Mouse (Mus musculus) heart, embryonic 15.5 days (tissue): ENCODE data around the gene Ccni. TPM values are rescaled to one million over a fixed set of nuclear protein-coding genes. Genes with fewer than 3 reads are reported as not detected.

Experiments used
- ATAC-seq: fragments of 200-750 bp; cut with Nextera tagmentation; replicated peaks from 2 replicates; pipeline ENCODE4 v1.8.0; 2017; ENCODE audit warnings: low read depth, moderate TSS enrichment; ENCODE audit not compliant: insufficient number of reproducible peaks, insufficient read depth, low FRiP score
- H3K27ac ChIP-seq: fragments of 300-500 bp; sonication (generic); 2 replicates; pipeline ENCODE4 v1.5.1; 2015; ENCODE audit warnings: mild to moderate bottlenecking, inconsistent platforms
- H3K27me3 ChIP-seq: fragments of 300-500 bp; sonication (generic); 2 replicates; pipeline ENCODE4 v1.6.1; 2015; ENCODE audit warnings: inconsistent platforms
- H3K36me3 ChIP-seq: fragments of 300-500 bp; sonication (generic); 2 replicates; pipeline ENCODE4 v1.6.1; 2015; ENCODE audit warnings: mild to moderate bottlenecking, inconsistent platforms
- H3K4me1 ChIP-seq: fragments of 300-500 bp; sonication (generic); replicated peaks from 2 replicates; pipeline ENCODE4 v1.6.1; 2015; ENCODE audit warnings: inconsistent platforms
- H3K4me2 ChIP-seq: fragments of 300-500 bp; sonication (generic); 2 replicates; pipeline ENCODE4 v1.6.1; 2015; ENCODE audit warnings: inconsistent platforms, mild to moderate bottlenecking, moderate library complexity
- H3K4me3 ChIP-seq: fragments of 300-500 bp; sonication (generic); 2 replicates; pipeline ENCODE4 v1.5.1; 2015; ENCODE audit warnings: mild to moderate bottlenecking, inconsistent platforms
- H3K9ac ChIP-seq: fragments of 300-500 bp; sonication (generic); 2 replicates; pipeline ENCODE4 v1.6.1; 2015; ENCODE audit warnings: mild to moderate bottlenecking, inconsistent platforms
- H3K9me3 ChIP-seq: fragments of 300-500 bp; sonication (generic); replicated peaks from 2 replicates; pipeline ENCODE4 v1.6.1; 2016; ENCODE audit warnings: inconsistent platforms
- WGBS: fragments of 180-500 bp; shearing (Covaris S2); methylation state at CpG from one replicate; pipeline ENCODE4 v1.1.7; 2015; ENCODE audit warnings: mixed read lengths; 5-methylcytosine and 5-hydroxymethylcytosine counted together
- polyA plus RNA-seq: library from polyadenylated mRNA; unstranded; fragments of >200 nt; fragmentation: Nextera tagmentation; extraction: Ambion mirVana; gene quantifications from 2 replicates; pipeline ENCODE4 v1.2.1, GENCODE M21; 2015

Ccni gene
- polyA plus RNA-seq, 1 experiment from 2014 or later, result 90.3 TPM

DNA sequence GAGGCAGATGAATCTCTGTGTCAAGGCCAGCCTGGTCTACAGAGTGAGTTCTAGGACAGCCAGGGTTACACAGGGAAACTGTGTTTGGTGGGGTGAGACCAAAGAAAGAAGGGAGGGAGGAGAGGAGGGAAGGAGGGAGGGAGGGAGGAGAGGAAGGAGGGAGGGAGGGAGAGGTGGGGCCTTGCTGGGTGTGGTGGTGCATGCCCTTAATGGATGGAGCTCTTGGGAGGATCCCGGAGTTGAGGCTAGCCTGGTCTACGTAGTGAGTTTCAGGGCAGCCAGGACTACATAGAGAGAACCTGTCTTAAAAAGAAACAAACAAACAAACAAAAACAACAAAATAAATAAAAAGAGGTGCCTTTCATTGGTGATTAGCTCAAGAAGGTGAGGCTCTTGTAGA is 26.5 kb upstream of the Ccni start:
- 93% methylated on average over 2 of the region's 2 CpGs for WGBS
- H3K9me3 ChIP-seq, result no peaks in the 10 kb centered on the region
- no peaks in the 10 kb centered on the region for H3K27me3 ChIP-seq
- H3K4me1 ChIP-seq, result no peaks in the 10 kb centered on the region
- no peak for ATAC-seq
- H3K4me2 ChIP-seq, result no peak overlapping the region
- no peak overlapping the region for H3K27ac ChIP-seq
- no peak overlapping the region for H3K4me3 ChIP-seq
- H3K36me3 ChIP-seq, result no peaks in the 10 kb centered on the region
- H3K9ac ChIP-seq, result no peak overlapping the region

- no peak for ATAC-seq
- 68% methylated on average over 3 of the region's 3 CpGs for WGBS
Observed at GRCm38 (mm10) chr5:93231721-93232120, 25.4 kb upstream of the Ccni start.

DNA sequence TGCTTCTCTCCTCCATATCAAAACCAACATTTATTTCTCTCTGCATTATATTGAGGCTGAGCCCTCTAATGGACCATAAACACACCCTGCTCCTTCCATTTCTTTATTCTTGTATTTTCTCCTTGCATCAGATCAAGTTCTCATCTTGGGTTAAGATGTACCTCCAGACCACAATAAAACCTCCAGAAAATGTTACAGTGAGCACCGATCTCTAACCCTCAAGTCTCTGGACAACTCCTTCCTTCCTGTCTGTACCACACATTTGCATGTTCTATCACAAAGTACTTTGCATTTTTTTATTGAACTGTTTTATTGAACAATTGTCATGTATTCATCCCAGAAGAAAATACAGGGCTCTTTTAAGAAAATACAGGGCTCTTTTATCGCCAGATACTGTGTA is 23.2 kb upstream of the Ccni start:
- H3K36me3 ChIP-seq, result no peaks in the 10 kb centered on the region
- H3K4me3 ChIP-seq, result no peak overlapping the region
- H3K9ac ChIP-seq, result no peak overlapping the region
- ATAC-seq, result no peak
- H3K4me1 ChIP-seq, result no peaks in the 10 kb centered on the region
- H3K27me3 ChIP-seq, result no peaks in the 10 kb centered on the region
- H3K4me2 ChIP-seq, result no peak overlapping the region
- no peaks in the 10 kb centered on the region for H3K9me3 ChIP-seq
- no peak overlapping the region for H3K27ac ChIP-seq
- 78% methylated on average over 2 of the region's 2 CpGs for WGBS

More at GRCm38 (mm10) chr5:93231721-93232120, 25.4 kb upstream of the Ccni start:
- no peaks in the 10 kb centered on the region for H3K9me3 ChIP-seq
- no peaks in the 10 kb centered on the region for H3K27me3 ChIP-seq
- H3K27ac ChIP-seq, result no peak overlapping the region
- no peaks in the 10 kb centered on the region for H3K36me3 ChIP-seq
- no peaks in the 10 kb centered on the region for H3K4me1 ChIP-seq
- H3K4me2 ChIP-seq, result no peak overlapping the region
- H3K9ac ChIP-seq, result no peak overlapping the region
- no peak overlapping the region for H3K4me3 ChIP-seq

GRCm38 (mm10) chr5:93227157-93227556 is 20.9 kb upstream of the Ccni start:
- WGBS, result 63% methylated on average over 3 of the region's 3 CpGs
- Histone ChIP-seq H3K4me3 (no peak overlapping the region), H3K9ac (no peak overlapping the region), H3K4me2 (no peak overlapping the region), H3K36me3 (no peaks in the 10 kb centered on the region), H3K4me1 (no peaks in the 10 kb centered on the region), H3K27ac (no peak overlapping the region), H3K9me3 (no peaks in the 10 kb centered on the region), H3K27me3 (no peaks in the 10 kb centered on the region)
- no peak for ATAC-seq

GRCm38 (mm10) chr5:93224549-93224948 is 18.3 kb upstream of the Ccni start:
- Histone ChIP-seq H3K9ac (no peak overlapping the region), H3K9me3 (no peaks in the 10 kb centered on the region), H3K27ac (no peak overlapping the region), H3K4me3 (no peak overlapping the region), H3K4me1 (no peaks in the 10 kb centered on the region), H3K27me3 (no peaks in the 10 kb centered on the region), H3K4me2 (no peak overlapping the region), H3K36me3 (no peaks in the 10 kb centered on the region)
- ATAC-seq, result no peak
- WGBS, result 66% methylated on average over 2 of the region's 2 CpGs

GRCm38 (mm10) chr5:93221661-93222060 is 15.4 kb upstream of the Ccni start:
- 49% methylated on average over 3 of the region's 3 CpGs for WGBS
- Histone ChIP-seq H3K4me1 (no peaks in the 10 kb centered on the region), H3K27me3 (no peaks in the 10 kb centered on the region), H3K9ac (no peak overlapping the region), H3K4me3 (no peak overlapping the region), H3K36me3 (no peaks in the 10 kb centered on the region), H3K9me3 (no peaks in the 10 kb centered on the region), H3K4me2 (no peak overlapping the region), H3K27ac (no peak overlapping the region)
- no peak for ATAC-seq

DNA sequence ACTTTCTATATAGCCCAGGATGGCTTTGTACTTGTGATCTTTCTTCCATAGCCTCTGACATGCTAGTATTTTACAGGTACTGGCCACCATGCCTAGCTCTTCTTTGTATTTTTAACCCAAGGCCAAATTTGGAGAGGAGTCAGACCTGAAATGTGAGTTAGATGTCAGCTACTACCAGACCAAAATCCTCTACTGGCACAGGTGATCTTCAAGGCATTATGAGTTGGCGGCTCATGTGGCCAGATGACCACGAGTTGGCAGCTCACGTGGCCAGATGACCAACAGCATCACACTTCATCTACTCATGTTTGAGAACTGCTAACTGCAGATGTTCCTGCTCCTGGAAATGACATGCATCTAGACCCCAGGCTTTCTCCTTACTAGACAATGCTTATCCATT is 12.1 kb upstream of the Ccni start:
- ATAC-seq, result no peak
- H3K4me3 ChIP-seq, result no peak overlapping the region
- H3K9me3 ChIP-seq, result no peaks in the 10 kb centered on the region
- H3K27ac ChIP-seq, result no peak overlapping the region
- no peak overlapping the region for H3K4me2 ChIP-seq
- H3K36me3 ChIP-seq, result no peaks in the 10 kb centered on the region
- 80% methylated on average over 3 of the region's 3 CpGs for WGBS
- H3K27me3 ChIP-seq, result no peaks in the 10 kb centered on the region
- no peak overlapping the region for H3K9ac ChIP-seq
- no peaks in the 10 kb centered on the region for H3K4me1 ChIP-seq

DNA sequence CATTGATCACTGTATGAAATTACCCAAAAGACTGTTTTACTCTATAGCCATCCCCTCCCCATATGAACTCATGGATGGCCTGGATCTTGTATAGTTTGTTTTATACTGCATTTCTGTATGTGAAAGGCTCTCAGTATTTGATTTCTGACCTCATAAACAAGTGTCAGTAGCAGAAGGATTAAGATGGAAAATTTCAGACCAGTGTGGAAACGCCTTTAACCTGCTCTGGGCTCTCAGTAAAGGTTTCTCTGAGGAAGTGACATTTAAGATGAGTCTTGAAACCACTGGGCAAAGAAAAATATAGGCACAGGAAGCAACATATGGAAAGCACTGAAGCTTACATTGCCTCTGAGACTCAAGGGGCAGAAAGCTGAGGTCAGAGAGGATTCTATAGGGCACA is 1.3 kb upstream of the Ccni start:
- Histone ChIP-seq H3K9ac (no peak overlapping the region), H3K4me2 (peak overlapping the region; percentile 61), H3K36me3 (no peaks in the 10 kb centered on the region), H3K27ac (peak overlapping the region; percentile 94), H3K27me3 (no peaks in the 10 kb centered on the region), H3K9me3 (no peaks in the 10 kb centered on the region), H3K4me3 (no peak overlapping the region), H3K4me1 (peaks cover 19% of the 10 kb centered on the region)
- 74% methylated on average over 1 of the region's 1 CpGs for WGBS
- ATAC-seq, result no peak

GRCm38 (mm10) chr5:93207006-93207348 is 682 bp upstream of the Ccni start:
- no peak for ATAC-seq
- H3K36me3 ChIP-seq, result peaks cover 1% of the 10 kb centered on the region
- peaks cover 19% of the 10 kb centered on the region for H3K4me1 ChIP-seq
- H3K27me3 ChIP-seq, result no peaks in the 10 kb centered on the region
- H3K4me2 ChIP-seq, result peak overlapping the region; percentile 61
- H3K9ac ChIP-seq, result peak overlapping the region; percentile 96; the same call in 1 of the 2 replicates
- H3K27ac ChIP-seq, result peak overlapping the region; percentile 94
- no peaks in the 10 kb centered on the region for H3K9me3 ChIP-seq
- peak overlapping the region; percentile 98 for H3K4me3 ChIP-seq
- WGBS, result 2% methylated on average over 6 of the region's 6 CpGs

DNA sequence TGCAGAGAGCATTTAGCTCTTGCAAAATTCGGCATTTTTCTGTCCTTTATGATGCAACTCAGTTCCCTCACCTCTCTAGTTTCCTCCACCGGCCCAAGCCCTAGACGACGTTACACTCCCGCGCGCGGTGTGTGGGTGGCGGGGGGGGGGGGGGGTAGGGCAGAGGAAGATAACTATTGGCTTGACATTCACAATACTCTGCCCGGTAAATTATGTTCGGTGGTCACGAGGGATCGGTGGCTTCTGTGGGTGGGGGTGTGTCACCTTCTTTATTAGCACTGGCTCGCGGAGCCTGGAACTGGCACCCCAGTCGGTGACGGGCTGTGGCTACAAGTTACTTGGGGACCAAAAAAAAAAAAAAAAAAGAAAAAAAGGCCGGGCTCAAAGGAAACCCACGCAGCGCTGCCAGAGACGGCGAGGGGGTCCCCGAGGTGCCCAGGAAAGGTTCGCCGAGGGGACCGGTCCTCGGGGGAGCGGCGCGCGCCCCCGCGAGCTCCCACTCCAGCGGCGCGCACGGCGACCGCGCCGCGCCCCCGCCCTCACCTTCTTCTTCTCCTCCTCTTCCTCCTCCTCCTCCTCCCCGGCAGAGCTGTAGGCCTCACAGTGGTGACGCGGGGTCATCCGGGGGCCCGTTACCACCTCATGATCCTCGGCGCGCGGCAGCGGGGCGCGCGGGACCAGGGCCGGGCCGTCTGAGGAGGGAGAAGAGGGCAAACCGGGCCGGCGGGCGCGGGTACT is 755 bp downstream of the Ccni start:
- peaks cover 13% of the 10 kb centered on the region for H3K36me3 ChIP-seq
- no peaks in the 10 kb centered on the region for H3K27me3 ChIP-seq
- peak overlapping the region; percentile 71 for H3K4me2 ChIP-seq
- peak overlapping the region; percentile 96 for H3K9ac ChIP-seq
- H3K9me3 ChIP-seq, result no peaks in the 10 kb centered on the region
- peaks cover 19% of the 10 kb centered on the region for H3K4me1 ChIP-seq
- ATAC-seq, result peak; percentile 63
- peak overlapping the region; percentile 94 for H3K27ac ChIP-seq
- WGBS, result under 1% methylated on average over 49 of the region's 63 CpGs
- peak overlapping the region; percentile 98 for H3K4me3 ChIP-seq

DNA sequence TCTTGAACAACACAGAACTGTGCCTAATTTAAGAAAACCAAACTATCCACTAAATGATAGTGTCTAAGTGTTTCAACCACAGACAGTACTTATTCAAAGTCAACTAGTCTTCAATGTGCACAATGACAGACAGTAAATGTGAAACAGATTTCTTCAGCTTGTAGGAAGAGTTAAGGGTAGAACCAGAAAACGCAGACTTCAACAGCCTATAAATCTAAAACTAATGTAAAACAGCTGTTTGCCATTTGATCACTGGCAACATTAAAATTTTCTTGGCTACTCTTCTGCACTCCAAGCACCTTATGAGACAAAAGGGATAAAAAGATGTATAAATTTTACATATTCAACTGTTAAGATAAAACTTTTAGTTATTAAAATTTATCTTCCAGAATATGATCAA is 5.1 kb downstream of the Ccni start:
- H3K27ac ChIP-seq, result no peak overlapping the region
- no peak overlapping the region for H3K4me3 ChIP-seq
- ATAC-seq, result no peak
- H3K9ac ChIP-seq, result no peak overlapping the region
- 75% methylated on average over 1 of the region's 1 CpGs for WGBS
- H3K4me2 ChIP-seq, result no peak overlapping the region
- peaks cover 34% of the 10 kb centered on the region for H3K36me3 ChIP-seq
- H3K9me3 ChIP-seq, result no peaks in the 10 kb centered on the region
- H3K4me1 ChIP-seq, result peaks cover 13% of the 10 kb centered on the region
- H3K27me3 ChIP-seq, result no peaks in the 10 kb centered on the region

GRCm38 (mm10) chr5:93198232-93198631 is 8.1 kb downstream of the Ccni start:
- H3K4me1 ChIP-seq, result peaks cover 9% of the 10 kb centered on the region; the same call in 1 of the 2 replicates
- H3K9ac ChIP-seq, result no peak overlapping the region
- WGBS, result 75% methylated on average over 3 of the region's 3 CpGs
- no peak overlapping the region for H3K27ac ChIP-seq
- H3K4me2 ChIP-seq, result no peak overlapping the region
- no peak overlapping the region for H3K4me3 ChIP-seq
- peaks cover 37% of the 10 kb centered on the region for H3K36me3 ChIP-seq
- no peaks in the 10 kb centered on the region for H3K9me3 ChIP-seq
- no peaks in the 10 kb centered on the region for H3K27me3 ChIP-seq
- no peak for ATAC-seq
